Mouse (Mus musculus): Measurements from ENCODE around the gene Mrps34. TPM values are rescaled to one million over a fixed set of nuclear protein-coding genes. Genes with fewer than 3 reads are reported as not detected.

Gene Mrps34
- total RNA-seq, 2 experiments from 2014 or later, result 80.4 to 85.1 TPM

GRCm38 (mm10) chr17:24896241-24896992 is 1.5 kb downstream of the Mrps34 start, which contains the start of gene Nme3:
Gene Nme3, plus strand, starts transcription at chr17:24896500.
- peak within 1 kb of the TSS; percentile 94 for H3K27ac ChIP-seq
- peak within 1 kb of the TSS; percentile 96 for H3K4me3 ChIP-seq
- TF ChIP-seq CTCF (conservative IDR thresholded peaks at IDR 0.05), result peak; percentile 35
- peak; percentile 60 to 72 for DNase-seq (ENCODE audit: low spot score in 2 of 2)

- Histone ChIP-seq H3K27ac (peak overlapping the region; percentile 94), H3K4me3 (peak overlapping the region; percentile 96)
- no peak for DNase-seq (ENCODE audit: low spot score in 2 of 2)
- no peak for TF ChIP-seq CTCF (conservative IDR thresholded peaks at IDR 0.05)
Observed at GRCm38 (mm10) chr17:24896993-24897269, 2.0 kb downstream of the Mrps34 start.

GRCm38 (mm10) chr17:24897600-24897999 is 2.7 kb downstream of the Mrps34 start:
- no peak for DNase-seq (ENCODE audit: low spot score in 2 of 2)
- peak overlapping the region; percentile 96; the same call in 1 of the 2 replicates for H3K4me3 ChIP-seq
- TF ChIP-seq CTCF (conservative IDR thresholded peaks at IDR 0.05), result no peak
- peak overlapping the region; percentile 94; the same call in 1 of the 2 replicates for H3K27ac ChIP-seq

- H3K27ac ChIP-seq, result peak overlapping the region; percentile 94; the same call in 1 of the 2 replicates
- no peak for DNase-seq (ENCODE audit: low spot score in 2 of 2)
- no peak for TF ChIP-seq CTCF (conservative IDR thresholded peaks at IDR 0.05)
- no peak overlapping the region for H3K4me3 ChIP-seq
Observed at GRCm38 (mm10) chr17:24898041-24898854, 3.3 kb downstream of the Mrps34 start.

GRCm38 (mm10) chr17:24899153-24899552 is 4.2 kb downstream of the Mrps34 start:
- no peak for TF ChIP-seq CTCF (conservative IDR thresholded peaks at IDR 0.05)
- DNase-seq (ENCODE audit: low spot score in 2 of 2), result no peak
- no peak overlapping the region for H3K4me3 ChIP-seq
- peak overlapping the region; percentile 65; the same call in 1 of the 2 replicates for H3K27ac ChIP-seq

GRCm38 (mm10) chr17:24900014-24900413 is 5.1 kb downstream of the Mrps34 start:
- peak overlapping the region; percentile 65; the same call in 1 of the 2 replicates for H3K27ac ChIP-seq
- H3K4me3 ChIP-seq, result no peak overlapping the region
- DNase-seq (ENCODE audit: low spot score in 2 of 2), result no peak
- no peak for TF ChIP-seq CTCF (conservative IDR thresholded peaks at IDR 0.05)

- no peak for TF ChIP-seq CTCF (conservative IDR thresholded peaks at IDR 0.05)
- peak overlapping the region; percentile 10; the same call in 1 of the 2 replicates for H3K27ac ChIP-seq
- H3K4me3 ChIP-seq, result no peak overlapping the region
Observed at GRCm38 (mm10) chr17:24902124-24902523, 7.2 kb downstream of the Mrps34 start.

GRCm38 (mm10) chr17:24902671-24903474 is 8.0 kb downstream of the Mrps34 start:
- peak overlapping the region; percentile 53 for H3K27ac ChIP-seq
- TF ChIP-seq CTCF (conservative IDR thresholded peaks at IDR 0.05), result peak; percentile 71
- no peak for DNase-seq (ENCODE audit: low spot score in 2 of 2)
- H3K4me3 ChIP-seq, result no peak overlapping the region

More at GRCm38 (mm10) chr17:24902124-24902523, 7.2 kb downstream of the Mrps34 start:
- no peak for DNase-seq (ENCODE audit: low spot score in 2 of 2)

GRCm38 (mm10) chr17:24903767-24904166 is 8.9 kb downstream of the Mrps34 start:
- DNase-seq (ENCODE audit: low spot score in 2 of 2), result no peak
- no peak for TF ChIP-seq CTCF (conservative IDR thresholded peaks at IDR 0.05)
- H3K27ac ChIP-seq, result peak overlapping the region; percentile 79; the same call in 1 of the 2 replicates
- H3K4me3 ChIP-seq, result no peak overlapping the region

GRCm38 (mm10) chr17:24907591-24907990 is 12.7 kb downstream of the Mrps34 start:
- DNase-seq (ENCODE audit: low spot score in 2 of 2), result no peak
- no peak for TF ChIP-seq CTCF (conservative IDR thresholded peaks at IDR 0.05)
- 0 out of 2 replicates have a peak overlapping the region, but pooled peaks have one; percentile 12 for H3K27ac ChIP-seq
- H3K4me3 ChIP-seq, result no peak overlapping the region

- no peak for TF ChIP-seq CTCF (conservative IDR thresholded peaks at IDR 0.05)
- Histone ChIP-seq H3K27ac (no peak overlapping the region), H3K4me3 (no peak overlapping the region)
- no peak for DNase-seq (ENCODE audit: low spot score in 2 of 2)
Observed at GRCm38 (mm10) chr17:24913984-24914383, 19.1 kb downstream of the Mrps34 start.

- no peak overlapping the region for H3K27ac ChIP-seq
Observed at GRCm38 (mm10) chr17:24923246-24923645, 28.3 kb downstream of the Mrps34 start.

More at GRCm38 (mm10) chr17:24923246-24923645, 28.3 kb downstream of the Mrps34 start:
- no peak overlapping the region for H3K4me3 ChIP-seq
- no peak for DNase-seq (ENCODE audit: low spot score in 2 of 2)
- no peak for TF ChIP-seq CTCF (conservative IDR thresholded peaks at IDR 0.05)
